Comparison of ENCODE assay signal across 9 mouse cellular contexts in the genomic region with DNA sequence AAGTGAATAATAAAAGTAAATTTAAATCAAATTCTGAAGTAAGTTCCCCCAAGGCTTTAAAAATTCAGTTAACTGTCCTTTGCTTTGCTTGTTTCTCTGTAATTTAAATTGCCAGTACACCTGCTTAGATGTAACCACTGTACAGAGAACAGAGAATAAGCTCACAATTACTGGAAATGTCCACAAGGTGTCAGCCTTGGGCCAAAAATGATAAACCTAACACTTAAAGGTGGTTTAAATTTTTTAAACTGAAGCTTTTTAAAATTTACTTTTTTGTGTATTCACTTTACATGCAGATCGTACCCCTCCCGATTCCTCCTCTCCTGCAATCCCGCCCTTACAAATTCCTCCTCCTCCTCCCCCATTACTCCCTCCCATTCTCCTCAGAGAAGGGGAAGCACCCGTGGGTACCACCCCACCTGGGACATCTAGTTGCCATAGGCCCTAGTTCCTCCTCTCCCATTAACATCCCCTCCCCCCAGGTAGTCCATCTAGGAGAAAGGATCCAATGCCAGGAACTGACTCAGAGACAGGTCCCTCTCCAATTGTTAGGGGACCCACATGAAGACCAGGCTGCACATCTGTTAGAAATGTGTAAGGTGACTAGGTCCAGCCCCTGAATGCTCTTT.
DNase-seq lines count a peak whose midpoint lies in the region; ATAC-seq and TF ChIP-seq lines count a peak whose summit lies in the region.
"Had no signal": no experiment of that assay in that cellular context is flagged by ENCODE, and none has a peak within 500 bp of the region (broad histone marks: within the 10 kb centered on the region; RNA-seq: fewer than 3 reads in every experiment).

No protein-coding gene starts in this region.

- no peak for TF ChIP-seq POLR2A in thymus, adult 2 months (IDR thresholded peaks at IDR 0.05; ENCODE audit: control insufficient read depth, extremely low read depth, insufficient read depth, low read length, poor library complexity)

- no peaks in the 10 kb centered on the region for H3K9me3 ChIP-seq in intestine, postnatal 0 days (ENCODE audit: control insufficient read depth)
- H3K9me3 ChIP-seq in intestine, embryonic 16.5 days (ENCODE audit: control insufficient read depth, low read length) = no peaks in the 10 kb centered on the region
- no peaks in the 10 kb centered on the region for H3K9me3 ChIP-seq in lung, embryonic 14.5 days (ENCODE audit: low read depth, low read length)
- H3K9me3 ChIP-seq: limb, embryonic 15.5 days had no signal

- WGBS in intestine, postnatal 0 days = 18% methylated on average over 4 of the region's 4 CpGs
- WGBS in intestine, embryonic 16.5 days = 14% methylated on average over 4 of the region's 4 CpGs
- WGBS in lung, embryonic 14.5 days = 23% methylated on average over 4 of the region's 4 CpGs
- WGBS in thymus, adult 2 months = 21% methylated on average over 4 of the region's 4 CpGs

- H3K27ac ChIP-seq in intestine, postnatal 0 days (ENCODE audit: low read depth, low read length) = no peak overlapping the region
- no peak overlapping the region for H3K27ac ChIP-seq in intestine, embryonic 16.5 days (ENCODE audit: low read length)
- H3K27ac ChIP-seq in lung, embryonic 14.5 days (ENCODE audit: low read depth) = no peak overlapping the region
- no peak overlapping the region for H3K27ac ChIP-seq in thymus, adult 2 months (ENCODE audit: control insufficient read depth, insufficient read depth, low read length)
- H3K27ac ChIP-seq: limb, embryonic 15.5 days had no signal

- H3K4me1 ChIP-seq in intestine, postnatal 0 days (replicated peaks; ENCODE audit: control insufficient read depth, insufficient read depth, low read length) = no peaks in the 10 kb centered on the region
- no peaks in the 10 kb centered on the region for H3K4me1 ChIP-seq in intestine, embryonic 16.5 days (ENCODE audit: control insufficient read depth, insufficient read depth, low read length)
- H3K4me1 ChIP-seq in lung, embryonic 14.5 days (ENCODE audit: insufficient read depth) = no peaks in the 10 kb centered on the region
- H3K4me1 ChIP-seq in thymus, adult 2 months (replicated peaks; ENCODE audit: control insufficient read depth, insufficient read depth, low read length) = no peaks in the 10 kb centered on the region

- peak; percentile 2 for DNase-seq in adrenal gland, adult 8-10 months
- peak; percentile 30 for DNase-seq in fibroblast of lung, adult 2 months (ENCODE audit: low read depth)
- DNase-seq in kidney, adult 9 months = peak; percentile 42
- peak; percentile 77 for DNase-seq in lung, embryonic 14.5 days
- DNase-seq in right cerebral cortex, postnatal 10 days (ENCODE audit: low spot score in 2 of 2) = peak; percentile 64 to 72
- no peak for DNase-seq in thymus, adult 2 months

- TF ChIP-seq CTCF in intestine, postnatal 0 days (IDR thresholded peaks at IDR 0.05; ENCODE audit: low read depth) = peak; percentile 67
- peak; percentile 58 for TF ChIP-seq CTCF in lung, embryonic 14.5 days (IDR thresholded peaks at IDR 0.05; ENCODE audit: low read depth)
- TF ChIP-seq CTCF in thymus, adult 2 months (IDR thresholded peaks at IDR 0.05; ENCODE audit: borderline replicate concordance, control insufficient read depth, extremely low read depth, insufficient read depth, low read length, poor library complexity) = no peak

- no peak for ATAC-seq in intestine, postnatal 0 days
- no peak for ATAC-seq in intestine, embryonic 16.5 days
- no peak for ATAC-seq in lung, embryonic 14.5 days (ENCODE audit: insufficient read depth)

- H3K4me2 ChIP-seq in intestine, postnatal 0 days (replicated peaks; ENCODE audit: low read depth) = no peak overlapping the region
- H3K4me2 ChIP-seq in intestine, embryonic 16.5 days (ENCODE audit: low read depth, low read length) = no peak overlapping the region
- no peak overlapping the region for H3K4me2 ChIP-seq in lung, embryonic 14.5 days
- H3K4me2 ChIP-seq: limb, embryonic 15.5 days had no signal

- H3K36me3 ChIP-seq in intestine, postnatal 0 days (ENCODE audit: control insufficient read depth, insufficient read depth) = no peaks in the 10 kb centered on the region
- no peaks in the 10 kb centered on the region for H3K36me3 ChIP-seq in intestine, embryonic 16.5 days (ENCODE audit: control insufficient read depth, insufficient read depth, low read length)
- H3K36me3 ChIP-seq in lung, embryonic 14.5 days (ENCODE audit: insufficient read depth) = no peaks in the 10 kb centered on the region
- no peaks in the 10 kb centered on the region for H3K36me3 ChIP-seq in thymus, adult 2 months (ENCODE audit: control insufficient read depth, insufficient read depth, low read length)
- H3K36me3 ChIP-seq: limb, embryonic 15.5 days had no signal

- H3K4me3 ChIP-seq in intestine, postnatal 0 days (ENCODE audit: low read depth, low read length) = no peak overlapping the region
- no peak overlapping the region for H3K4me3 ChIP-seq in intestine, embryonic 16.5 days (ENCODE audit: low read length)
- H3K4me3 ChIP-seq in lung, embryonic 14.5 days (ENCODE audit: low read depth, low read length) = no peak overlapping the region
- no peak overlapping the region for H3K4me3 ChIP-seq in thymus, adult 2 months (ENCODE audit: control insufficient read depth, insufficient read depth, low read length)
- H3K4me3 ChIP-seq: limb, embryonic 15.5 days had no signal

- H3K27me3 ChIP-seq in intestine, postnatal 0 days (replicated peaks; ENCODE audit: control insufficient read depth, insufficient read depth, low read length) = no peaks in the 10 kb centered on the region
- H3K27me3 ChIP-seq in intestine, embryonic 16.5 days (replicated peaks; ENCODE audit: control insufficient read depth, insufficient read depth, low read length) = no peaks in the 10 kb centered on the region
- H3K27me3 ChIP-seq in lung, embryonic 14.5 days (ENCODE audit: insufficient read depth, low read length) = no peaks in the 10 kb centered on the region
- H3K27me3 ChIP-seq in thymus, adult 2 months (ENCODE audit: control insufficient read depth, insufficient read depth, low read length) = no peaks in the 10 kb centered on the region
- H3K27me3 ChIP-seq: limb, embryonic 15.5 days had no signal

- no peak overlapping the region for H3K9ac ChIP-seq in intestine, postnatal 0 days (ENCODE audit: low read depth, low read length)
- no peak overlapping the region for H3K9ac ChIP-seq in intestine, embryonic 16.5 days (ENCODE audit: low read depth, low read length)
- H3K9ac ChIP-seq in lung, embryonic 14.5 days = no peak overlapping the region
- H3K9ac ChIP-seq: limb, embryonic 15.5 days had no signal
